Mouse (Mus musculus) liver, postnatal 0 days (tissue): ENCODE data around the gene Nbdy.

Source experiments
- CTCF ChIP-seq: sonication (generic); IDR thresholded peaks from 2 replicates; pipeline ENCODE4 v1.5.1; 2016; ENCODE audit warnings: antibody characterized with exemption, low read depth
- EP300 ChIP-seq: IDR thresholded peaks from 2 replicates; pipeline ENCODE4 v1.6.1; 2016; ENCODE audit warnings: antibody characterized with exemption, low read depth, mild to moderate bottlenecking

DNA sequence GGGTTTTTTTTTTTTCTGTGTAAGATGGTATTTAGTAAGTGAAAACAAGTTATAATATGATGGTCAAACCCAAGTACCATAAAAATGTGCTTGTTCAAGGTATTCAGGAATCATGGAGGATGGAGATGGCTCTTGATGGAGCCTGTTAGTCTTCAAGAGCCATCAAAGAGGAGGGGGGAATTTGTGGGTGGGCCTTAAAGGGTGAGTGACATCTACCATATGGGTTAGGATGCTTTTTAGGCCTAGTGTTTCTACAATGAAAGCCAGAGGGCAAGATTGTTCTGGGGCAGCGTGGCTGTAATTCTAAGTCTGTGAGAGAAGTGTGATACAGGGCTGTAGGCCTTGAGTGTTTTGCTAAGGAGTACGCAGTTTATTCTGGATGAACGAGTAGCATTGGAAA lies 1.0 kb downstream of the Nbdy start:
- TF ChIP-seq CTCF, result no peak
- TF ChIP-seq EP300, result no peak
